Mouse (Mus musculus) urinary bladder, postnatal 36 days (tissue): ENCODE results near the gene Chst8.

Source experiments
- DNase-seq, 2 experiments: peaks; one replicate each; pipeline ENCODE4 v3.0.0; 2022; ENCODE audit warnings: low spot score in 2 of 2, mixed read lengths in 1 of 2

The Chst8 gene

DNA sequence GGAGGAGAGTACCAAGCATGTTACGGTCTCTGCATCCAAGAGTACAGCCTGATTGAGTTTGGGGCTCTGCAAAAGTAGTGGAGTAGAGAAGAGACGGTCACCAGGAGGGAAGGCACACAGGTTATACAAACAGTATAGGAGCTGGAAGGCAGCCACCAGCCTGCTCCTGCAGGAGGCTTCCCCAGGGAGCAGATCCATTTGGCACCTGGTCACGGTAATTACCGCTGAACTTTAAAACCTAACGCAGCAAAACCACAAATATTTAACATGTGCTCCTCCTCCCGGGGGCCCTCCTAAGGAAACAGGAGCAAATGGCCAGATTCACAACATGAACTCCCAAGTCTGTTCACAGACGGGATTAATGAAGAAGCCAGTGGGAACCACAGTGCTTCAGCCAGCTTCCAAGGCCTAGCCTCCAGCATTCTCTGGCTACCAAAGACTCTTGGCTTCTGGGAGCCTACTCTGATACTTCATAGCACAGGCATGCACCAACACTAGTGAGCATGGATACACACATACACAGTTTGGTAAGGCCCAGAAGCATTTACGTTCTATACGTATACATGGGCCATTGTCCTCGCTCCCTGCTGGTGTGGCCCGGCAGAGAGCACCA is 97.6 kb downstream of the Chst8 start:
- DNase-seq = no peak

GRCm38 (mm10) chr7:34709111-34709510 is 103.4 kb downstream of the Chst8 start:
- DNase-seq = peak in 1 of 2 experiments; percentile 31

- no peak for DNase-seq
Measured at GRCm38 (mm10) chr7:34704401-34704800, 108.1 kb downstream of the Chst8 start.

DNA sequence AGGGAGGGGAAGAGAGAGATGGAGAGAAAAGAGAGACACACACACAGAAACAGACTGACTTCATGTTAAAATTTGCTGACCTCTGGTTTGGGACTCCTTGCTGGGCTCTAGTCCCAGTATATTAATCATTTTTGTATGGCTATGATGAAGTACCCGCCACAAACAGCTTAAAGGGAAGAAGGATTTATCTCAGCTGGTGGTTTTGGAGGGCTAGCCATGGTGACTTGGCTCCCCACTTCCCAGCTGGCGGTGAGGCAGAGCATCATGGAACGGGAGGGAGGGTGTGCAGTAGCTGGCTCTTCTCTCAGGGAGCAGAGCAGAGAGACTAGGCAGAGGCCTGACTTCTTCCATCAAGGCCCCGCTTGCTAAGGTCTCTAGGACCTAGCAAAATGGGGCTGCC is 109.1 kb downstream of the Chst8 start:
- no peak for DNase-seq

GRCm38 (mm10) chr7:34702718-34703351 is 109.7 kb downstream of the Chst8 start:
- DNase-seq = no peak

- no peak for DNase-seq
Measured at GRCm38 (mm10) chr7:34699888-34700287, 112.6 kb downstream of the Chst8 start.

- DNase-seq = no peak
Measured at GRCm38 (mm10) chr7:34698221-34698620, 114.3 kb downstream of the Chst8 start.

DNA sequence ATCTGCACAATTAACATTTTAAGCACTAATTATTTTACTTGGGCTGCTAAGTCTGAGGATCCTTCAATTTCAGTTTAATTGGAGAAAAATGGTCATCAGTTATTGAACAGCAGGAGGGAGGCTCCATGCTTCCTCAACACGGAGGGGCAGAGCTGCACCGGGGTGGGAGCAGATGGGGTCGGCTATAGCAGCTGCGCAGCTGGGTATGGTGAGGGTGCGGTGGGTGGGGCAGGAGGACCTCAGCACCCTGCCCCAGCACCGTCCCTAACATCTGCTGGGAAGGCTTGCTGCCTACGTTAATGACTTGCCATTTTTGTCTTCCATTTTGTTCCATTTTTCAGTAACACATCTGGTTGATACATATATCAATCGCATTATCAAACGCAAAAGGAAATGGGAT is 116.4 kb downstream of the Chst8 start:
- no peak for DNase-seq

DNA sequence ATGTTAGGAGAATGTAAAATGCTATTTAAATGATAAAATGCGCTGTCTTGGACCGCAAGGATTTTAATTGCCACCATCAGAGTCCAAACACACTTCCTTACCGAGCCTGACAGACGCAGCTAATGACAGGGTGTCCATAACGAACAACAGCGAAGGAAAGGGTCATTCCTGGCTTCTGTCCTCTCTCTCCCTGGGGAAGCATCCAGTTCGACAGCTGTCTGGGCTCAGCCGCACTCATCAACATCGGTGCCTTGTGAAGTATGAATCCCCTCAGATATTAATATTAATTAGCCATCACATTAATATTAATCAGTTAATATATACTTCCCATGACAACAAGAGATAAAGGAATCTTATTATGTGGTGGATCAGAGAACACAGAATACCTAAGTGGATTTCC is 117.6 kb downstream of the Chst8 start:
- DNase-seq = no peak

DNA sequence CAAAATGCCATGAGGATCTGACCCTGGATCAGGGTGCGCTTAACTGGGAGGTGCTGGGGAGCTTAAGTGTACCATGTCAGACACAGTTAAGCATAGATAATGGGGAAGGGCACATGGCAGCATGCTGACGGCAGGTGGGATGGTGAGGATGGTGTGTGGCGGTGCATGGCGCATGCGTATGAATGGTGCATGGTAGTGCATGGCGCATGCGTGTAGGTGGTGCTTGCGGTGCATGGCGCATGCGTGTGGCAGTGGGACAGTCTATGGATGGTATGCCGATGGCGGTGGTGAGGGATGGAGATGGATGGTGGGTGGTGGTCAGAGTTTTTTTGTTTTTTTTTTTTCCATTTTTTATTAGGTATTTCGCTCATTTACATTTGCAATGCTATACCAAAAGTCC is 118.6 kb downstream of the Chst8 start:
- DNase-seq = no peak

DNA sequence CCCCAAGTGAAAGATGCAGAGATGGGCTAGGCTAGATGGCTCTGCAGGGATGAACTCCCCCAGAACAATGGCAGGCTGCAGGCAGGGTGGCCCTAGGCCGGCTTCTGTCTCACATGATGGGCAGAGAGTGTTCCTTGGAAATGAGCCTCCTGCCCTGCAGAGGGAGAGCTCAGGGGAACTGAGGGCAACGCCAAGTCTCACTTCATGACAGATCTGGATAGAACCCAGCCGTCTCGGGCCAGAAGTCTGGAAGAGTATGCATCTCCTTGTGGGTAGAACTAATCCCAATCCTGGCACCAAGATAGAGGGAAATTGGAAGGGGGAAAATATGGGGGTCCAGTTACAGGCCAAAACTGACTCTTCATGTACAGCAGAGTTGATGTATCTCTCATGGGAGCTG is 119.4 kb downstream of the Chst8 start:
- DNase-seq = no peak

DNA sequence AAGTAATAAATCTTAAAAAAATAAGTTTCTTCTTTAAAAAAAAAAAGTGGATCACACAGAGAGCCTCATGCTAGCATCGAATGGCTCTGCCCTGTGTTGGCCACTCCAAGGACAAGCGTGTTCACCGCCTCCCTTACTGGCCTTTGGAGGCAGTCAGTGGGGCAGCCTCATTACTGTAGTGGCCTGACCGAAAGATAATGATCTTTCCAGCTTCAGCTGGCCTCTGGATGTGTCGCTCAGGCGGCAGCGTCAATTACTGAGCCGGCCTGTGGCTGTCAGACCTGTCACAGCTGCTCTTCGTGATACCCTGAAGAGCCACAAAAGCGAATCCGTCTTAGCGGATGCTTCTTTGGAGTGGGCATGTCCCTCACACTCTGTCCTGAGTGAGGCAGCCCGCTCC is 122.4 kb downstream of the Chst8 start:
- DNase-seq = no peak

- no peak for DNase-seq
Measured at GRCm38 (mm10) chr7:34689028-34689427, 123.5 kb downstream of the Chst8 start.

DNA sequence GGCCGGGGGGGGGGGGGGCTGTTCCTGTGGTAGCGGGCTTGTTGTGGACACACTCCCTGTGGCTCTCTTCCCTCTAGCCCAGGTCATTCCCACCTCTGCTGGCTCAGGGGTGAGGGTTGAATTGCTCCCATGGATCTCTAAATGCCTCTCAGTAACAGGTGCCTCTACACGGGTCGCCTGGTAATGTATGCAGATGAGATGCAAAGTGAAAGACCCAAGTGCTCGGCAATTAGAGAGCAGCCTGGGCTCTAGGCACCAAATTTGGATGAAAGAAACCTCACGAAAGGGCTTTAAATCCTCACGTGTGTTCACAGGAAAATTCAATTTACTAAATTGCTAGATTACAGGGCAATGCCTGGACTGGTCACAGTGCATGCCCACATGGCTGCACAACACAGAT is 126.7 kb downstream of the Chst8 start:
- DNase-seq = no peak

DNA sequence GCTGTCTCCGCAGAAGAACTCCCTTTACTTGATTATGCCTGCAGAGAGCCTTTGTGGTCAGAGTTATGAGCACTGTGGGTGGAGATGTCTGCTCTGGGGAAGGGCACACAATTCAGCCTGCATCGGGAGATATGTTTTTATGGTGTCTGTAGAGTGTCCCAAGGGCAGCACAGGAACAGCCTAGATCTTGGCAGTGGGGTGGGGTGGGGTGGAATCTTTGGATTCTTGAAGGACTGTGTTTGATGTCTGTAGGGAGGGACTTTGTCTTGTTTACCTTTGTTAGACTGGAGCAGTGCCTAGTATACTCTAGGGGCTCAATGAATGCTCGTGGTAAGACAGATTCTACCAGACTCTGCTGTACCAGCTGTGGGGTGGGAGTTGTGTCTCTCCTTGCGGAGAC is 127.3 kb downstream of the Chst8 start:
- DNase-seq = no peak

- DNase-seq = no peak
Measured at GRCm38 (mm10) chr7:34680771-34681421, 131.6 kb downstream of the Chst8 start.

GRCm38 (mm10) chr7:34679886-34680285 is 132.6 kb downstream of the Chst8 start:
- no peak for DNase-seq

GRCm38 (mm10) chr7:34675831-34676514 is 136.5 kb downstream of the Chst8 start:
- DNase-seq = peak; percentile 70 to 76

- no peak for DNase-seq
Measured at GRCm38 (mm10) chr7:34675120-34675790, 137.3 kb downstream of the Chst8 start.

DNA sequence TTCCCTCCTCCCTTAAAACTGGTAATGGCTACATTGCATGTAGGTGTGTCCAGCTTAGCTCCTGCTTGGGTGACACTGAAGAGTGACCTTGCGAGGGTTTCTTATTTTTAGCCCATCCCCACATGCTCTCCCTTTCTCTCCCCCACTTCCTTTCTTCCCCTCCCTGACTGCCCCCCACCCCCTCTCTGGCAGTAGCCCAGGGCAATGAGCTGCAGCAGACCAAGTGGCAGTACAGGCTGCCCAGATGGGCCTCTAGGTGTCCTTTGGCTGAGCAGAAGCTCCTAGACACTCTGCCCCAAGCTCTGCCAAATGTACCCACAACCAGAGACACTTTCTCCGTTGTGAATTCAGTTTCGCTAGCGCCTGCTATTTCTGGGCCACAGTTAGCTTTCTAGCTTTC is 139.6 kb downstream of the Chst8 start:
- DNase-seq = no peak

DNA sequence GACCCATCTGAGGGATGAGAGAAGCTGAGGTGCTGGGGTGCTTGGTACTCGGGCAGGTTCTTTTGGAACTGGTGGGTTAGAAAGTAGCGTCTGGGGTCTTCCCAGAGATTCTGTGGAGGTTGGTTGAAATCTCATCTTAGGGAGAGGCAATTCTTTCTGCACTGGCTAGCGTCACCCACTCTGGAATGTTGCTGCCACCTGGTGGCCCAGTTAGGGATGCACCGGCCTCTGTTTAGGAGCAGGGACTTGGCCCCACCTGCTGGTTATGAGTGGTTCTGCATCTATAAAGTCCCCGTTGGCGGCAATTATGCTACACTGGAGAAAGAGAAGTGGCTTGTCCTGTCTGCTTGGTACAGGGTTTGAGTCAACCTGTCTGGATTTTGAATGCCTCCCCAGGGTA is 140.6 kb downstream of the Chst8 start:
- peak; percentile 84 to 90 for DNase-seq

DNA sequence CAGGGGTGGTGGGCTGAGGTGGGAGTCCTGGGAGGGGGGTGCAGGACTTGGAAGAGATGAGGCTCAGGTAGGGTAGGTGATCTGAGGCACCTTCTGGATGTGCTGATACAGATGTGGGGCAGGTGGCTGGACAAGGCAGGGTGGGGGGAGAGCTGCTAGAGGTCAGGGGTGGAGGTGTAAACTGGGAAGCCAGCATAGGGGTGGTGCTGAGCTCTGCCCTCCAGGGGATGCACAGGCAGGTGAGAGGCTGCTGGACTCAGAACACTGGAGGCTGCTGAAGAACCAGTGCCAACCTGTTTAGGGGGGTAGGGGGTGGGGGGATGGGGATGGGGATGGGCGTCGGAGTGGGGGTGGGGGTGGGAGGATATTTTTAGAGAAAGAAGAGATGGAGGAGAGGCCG is 141.7 kb downstream of the Chst8 start:
- no peak for DNase-seq
